Mouse (Mus musculus) heart, adult 2 months (tissue): Measurements from ENCODE around the gene Elp6. TPM values are rescaled to one million over a fixed set of nuclear protein-coding genes. Genes with fewer than 3 reads are reported as not detected.
"Not testable (repeated sequence)": the region's sequence is repeated elsewhere in the genome, so short reads cannot be mapped to it uniquely, and the experiment has no call there.

Experiments used
- DNase-seq, 2 experiments: peaks; one replicate each; pipeline ENCODE4 v3.0.0; 2021
- H3K27ac ChIP-seq: fragments of 200-600 bp; 2 replicates; pipeline ENCODE4 v1.8.1; 2022
- H3K27me3 ChIP-seq: fragments of 200-500 bp; 2 replicates; pipeline ENCODE4 v1.6.1; 2012; ENCODE audit warnings: mild to moderate bottlenecking, low read length, inconsistent platforms, mixed read lengths; ENCODE audit not compliant: control insufficient read depth, insufficient read depth
- H3K36me3 ChIP-seq: fragments of 200-500 bp; 2 replicates; pipeline ENCODE4 v1.6.1; 2012; ENCODE audit warnings: low read length, inconsistent platforms; ENCODE audit not compliant: control insufficient read depth, insufficient read depth
- H3K4me1 ChIP-seq: fragments of 200-500 bp; 2 replicates; pipeline ENCODE4 v1.6.1; 2011; ENCODE audit warnings: low read length; ENCODE audit not compliant: control insufficient read depth, insufficient read depth
- H3K4me3 ChIP-seq: fragments of 200-600 bp; 2 replicates; pipeline ENCODE4 v1.8.1; 2022
- H3K79me2 ChIP-seq: fragments of 200-500 bp; replicated peaks from 2 replicates; pipeline ENCODE4 v1.6.1; 2012; ENCODE audit warnings: mild to moderate bottlenecking, inconsistent platforms, low read length, moderate library complexity, mixed read lengths; ENCODE audit not compliant: control insufficient read depth, insufficient read depth
- H3K9ac ChIP-seq: fragments of 200-500 bp; 2 replicates; pipeline ENCODE4 v1.6.1; 2012; ENCODE audit warnings: low read depth, mild to moderate bottlenecking, control low read depth, inconsistent platforms, low read length, mixed read lengths
- CTCF ChIP-seq: fragments of 200-600 bp; IDR thresholded peaks from 2 replicates; pipeline ENCODE4 v1.8.1; 2022; ENCODE audit warnings: antibody characterized with exemption, mild to moderate bottlenecking, moderate library complexity
- EP300 ChIP-seq: fragments of 200-500 bp; IDR thresholded peaks from 2 replicates; pipeline ENCODE4 v1.6.1; 2011; ENCODE audit warnings: low read depth, low read length, control low read depth; ENCODE audit not compliant: insufficient read depth
- POLR2A ChIP-seq: fragments of 200-500 bp; IDR thresholded peaks from 2 replicates; pipeline ENCODE4 v1.6.1; 2011; ENCODE audit warnings: mild to moderate bottlenecking, low read depth, low read length, control low read depth; ENCODE audit not compliant: insufficient read depth
- WGBS: fragments of 180-500 bp; shearing (Covaris S2); methylation state at CpG from one replicate; pipeline ENCODE4 v1.1.7; 2018; 5-methylcytosine and 5-hydroxymethylcytosine counted together
- intact Hi-C: fragments of 180-260 bp; cut with DNase I; formaldehyde crosslinking; loops from one replicate; pipeline ENCODE4 v1.15.1; 2025
- polyA plus RNA-seq: library from polyadenylated mRNA; depleted of rRNA; stranded (reverse); fragments of >200 nt; gene quantifications from 2 replicates; pipeline ENCODE4 v1.2.3, GENCODE M21; 2012
- total RNA-seq, 2 experiments: library from RNA; stranded (reverse); gene quantifications; 2 replicates each; pipeline ENCODE4 v1.2.3; 2021

Gene Elp6
- total and polyA plus RNA-seq, 3 experiments: 2.2 to 4.5 (median 2.3) TPM

GRCm38 (mm10) chr9:110324181-110324580 lies 19.2 kb downstream of the Elp6 start:
- Histone ChIP-seq H3K9ac (no peak overlapping the region), H3K36me3 (no peaks in the 10 kb centered on the region), H3K27ac (no peak overlapping the region), H3K4me3 (no peak overlapping the region), H3K27me3 (no peaks in the 10 kb centered on the region), H3K4me1 (peaks cover 2% of the 10 kb centered on the region), H3K79me2 (no peaks in the 10 kb centered on the region)
- DNase-seq: no peak
- 73% methylated on average over 1 of the region's 1 CpGs for WGBS
- TF ChIP-seq CTCF (no peak), POLR2A (no peak), EP300 (no peak)
- intact Hi-C loops: no loop called here

- no peak overlapping the region for H3K27ac ChIP-seq
- no peak overlapping the region for H3K4me3 ChIP-seq
- no peak for DNase-seq
- intact Hi-C loops: no loop called here
- TF ChIP-seq POLR2A: no peak
- no peak for TF ChIP-seq CTCF
- TF ChIP-seq EP300: no peak
- 79% methylated on average over 2 of the region's 2 CpGs for WGBS
- H3K4me1 ChIP-seq: peaks cover 2% of the 10 kb centered on the region
- no peaks in the 10 kb centered on the region for H3K27me3 ChIP-seq
- no peak overlapping the region for H3K9ac ChIP-seq
- no peaks in the 10 kb centered on the region for H3K79me2 ChIP-seq
- H3K36me3 ChIP-seq: no peaks in the 10 kb centered on the region
These were observed 23.2 kb downstream of the Elp6 start for GRCm38 (mm10) chr9:110328178-110328577.

DNA sequence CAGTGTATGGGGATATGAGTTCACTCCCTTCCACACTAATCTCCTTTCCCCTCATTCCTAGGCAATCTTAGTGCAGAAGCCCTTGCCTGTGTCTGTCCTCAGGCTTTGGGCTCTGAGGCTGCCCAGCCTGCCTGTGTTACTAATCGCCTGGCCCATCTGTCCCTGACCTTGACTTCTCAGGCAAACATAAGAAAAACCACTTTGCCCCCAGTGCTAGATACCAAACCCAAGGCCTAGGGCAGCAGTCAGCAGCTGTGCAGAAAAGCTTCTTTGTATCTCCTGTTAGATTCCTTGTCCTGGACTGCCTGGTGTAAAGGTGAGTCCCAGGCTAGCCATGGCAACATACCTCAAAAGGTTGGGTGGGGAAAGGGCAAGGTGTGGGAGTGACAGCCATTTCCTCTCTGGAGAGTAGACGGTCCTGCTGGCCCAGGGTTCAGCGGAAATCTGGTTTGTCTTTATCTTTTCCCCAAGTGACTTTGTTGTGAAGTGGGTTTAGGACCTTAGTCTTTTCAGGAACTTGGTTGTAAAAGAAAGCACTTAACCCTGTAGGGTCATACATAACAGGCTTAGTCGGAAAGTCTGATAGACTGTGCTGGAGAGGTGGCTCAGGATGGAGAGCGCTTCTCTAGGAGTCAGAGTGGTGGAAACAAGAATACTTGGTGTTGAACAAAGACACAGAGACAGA lies 24.1 kb downstream of the Elp6 start:
- Histone ChIP-seq H3K27me3 (no peaks in the 10 kb centered on the region), H3K79me2 (no peaks in the 10 kb centered on the region), H3K9ac (no peak overlapping the region), H3K36me3 (no peaks in the 10 kb centered on the region), H3K4me3 (no peak overlapping the region), H3K27ac (no peak overlapping the region), H3K4me1 (peaks cover 2% of the 10 kb centered on the region)
- 32% methylated on average over 5 of the region's 5 CpGs for WGBS
- DNase-seq: no peak
- intact Hi-C loops: no loop called here
- TF ChIP-seq CTCF (no peak), POLR2A (no peak), EP300 (no peak)

DNA sequence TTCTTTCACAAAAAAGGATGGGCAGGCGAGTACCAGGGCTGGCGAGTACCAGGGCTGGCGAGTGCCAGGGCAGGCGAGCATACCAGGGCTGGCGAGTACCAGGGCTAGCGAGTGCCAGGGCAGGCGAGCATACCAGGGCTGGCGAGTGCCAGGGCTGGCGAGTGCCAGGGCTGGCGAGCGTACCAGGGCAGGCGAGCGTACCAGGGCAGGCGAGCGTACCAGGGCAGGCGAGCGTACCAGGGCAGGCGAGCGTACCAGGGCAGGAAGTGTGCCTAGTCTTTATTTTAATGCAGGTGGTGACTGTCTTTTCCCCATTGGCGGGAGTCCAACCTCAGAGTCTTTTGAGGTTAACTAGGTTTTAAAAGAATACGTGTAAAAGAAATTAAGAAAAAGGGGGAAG lies 24.7 kb downstream of the Elp6 start:
- intact Hi-C loops: loop anchor here (5.0 kb wide), 2 partner anchors 78 to 148 kb away; partner anchors contain the start of genes Kif9, Klhl18 and Ptpn23
- Histone ChIP-seq H3K27me3 (no peaks in the 10 kb centered on the region), H3K27ac (no peak overlapping the region), H3K79me2 (no peaks in the 10 kb centered on the region), H3K4me3 (no peak overlapping the region), H3K4me1 (peaks cover 2% of the 10 kb centered on the region), H3K9ac (0 out of 2 replicates have a peak overlapping the region, but pooled peaks have one; percentile 43), H3K36me3 (no peaks in the 10 kb centered on the region)
- DNase-seq: no peak
- 59% methylated on average over 21 of the region's 21 CpGs for WGBS
- TF ChIP-seq CTCF (no peak), POLR2A (no peak), EP300 (no peak)

GRCm38 (mm10) chr9:110330341-110330740 lies 25.4 kb downstream of the Elp6 start:
- Histone ChIP-seq H3K27ac (no peak overlapping the region), H3K4me3 (no peak overlapping the region), H3K27me3 (no peaks in the 10 kb centered on the region), H3K9ac (no peak overlapping the region), H3K79me2 (no peaks in the 10 kb centered on the region), H3K4me1 (peaks cover 2% of the 10 kb centered on the region), H3K36me3 (no peaks in the 10 kb centered on the region)
- WGBS: 26% methylated on average over 6 of the region's 6 CpGs
- DNase-seq: no peak
- TF ChIP-seq EP300 (no peak), CTCF (no peak), POLR2A (no peak)
- intact Hi-C loops: loop anchor here (5.0 kb wide), 2 partner anchors 77 to 147 kb away; partner anchors contain the start of genes Kif9, Klhl18 and Ptpn23

GRCm38 (mm10) chr9:110330913-110331312 lies 25.9 kb downstream of the Elp6 start:
- WGBS: 89% methylated on average over 5 of the region's 5 CpGs
- not testable (repeated sequence) for H3K4me1 ChIP-seq, H3K79me2 ChIP-seq, H3K36me3 ChIP-seq, H3K27me3 ChIP-seq, H3K9ac ChIP-seq, H3K27ac ChIP-seq, H3K4me3 ChIP-seq, DNase-seq
- intact Hi-C loops: loop anchor here (5.0 kb wide), 2 partner anchors 76 to 146 kb away; partner anchors contain the start of genes Kif9, Klhl18 and Ptpn23
